Mouse (Mus musculus): ENCODE results near the gene Dclk2. TPM values are rescaled to one million over a fixed set of nuclear protein-coding genes. Genes with fewer than 3 reads are reported as not detected.

The Dclk2 gene
- total RNA-seq (2018; cell fraction: chromatin; rRNA removed), result 10 to 100 TPM in 1 of 26 experiments, 1 to 10 TPM in 25; 1.4 to 11.1 (median 3.6) TPM
- under 1 TPM; 0.03 to 0.55 (median 0.19) TPM for total RNA-seq (2018; cell fraction: cytosol; rRNA removed)
- total RNA-seq (2018; cell fraction: nucleus; rRNA removed), result 1 to 10 TPM in 14 of 26 experiments, under 1 TPM in 12; 0.49 to 6.7 (median 1.3) TPM
- 0.44 to 0.68 TPM (median 0.66 TPM) in 3 replicates for polyA plus RNA-seq (2018)

GRCm38 (mm10) chr3:86920343-86921083 is at the start of gene Dclk2:
Gene Dclk2, minus strand, starts transcription at chr3:86920852.
- Histone ChIP-seq H3K4me3 (ENCODE audit: inconsistent target) (no peak within 1 kb of the TSS), H3K27ac (no peak within 1 kb of the TSS), H3K36me3 (ENCODE audit: inconsistent target) (no peaks in the 10 kb centered on the region), H3K79me2 (ENCODE audit: inconsistent target) (no peaks in the 10 kb centered on the region)
- WGBS (ENCODE audit: missing documents), result under 1% methylated on average over 63 of the region's 91 CpGs

- Histone ChIP-seq H3K4me3 (ENCODE audit: inconsistent target) (no peak overlapping the region), H3K79me2 (ENCODE audit: inconsistent target) (no peaks in the 10 kb centered on the region), H3K36me3 (ENCODE audit: inconsistent target) (no peaks in the 10 kb centered on the region), H3K27ac (no peak overlapping the region)
- WGBS (ENCODE audit: missing documents), result 94% methylated on average over 17 of the region's 17 CpGs
Measured at GRCm38 (mm10) chr3:86962665-86963435, 42.2 kb upstream of the Dclk2 start.

- Histone ChIP-seq H3K79me2 (ENCODE audit: inconsistent target) (no peaks in the 10 kb centered on the region), H3K27ac (no peak overlapping the region), H3K4me3 (ENCODE audit: inconsistent target) (no peak overlapping the region), H3K36me3 (ENCODE audit: inconsistent target) (no peaks in the 10 kb centered on the region)
- WGBS (ENCODE audit: missing documents), result 57% methylated on average over 2 of the region's 2 CpGs
Measured at GRCm38 (mm10) chr3:86961395-86961669, 40.7 kb upstream of the Dclk2 start.

GRCm38 (mm10) chr3:86960656-86961394 is 40.2 kb upstream of the Dclk2 start:
- H3K4me3 ChIP-seq (ENCODE audit: inconsistent target), result no peak overlapping the region
- no peaks in the 10 kb centered on the region for H3K79me2 ChIP-seq (ENCODE audit: inconsistent target)
- WGBS (ENCODE audit: missing documents), result 63% methylated on average over 17 of the region's 17 CpGs
- H3K36me3 ChIP-seq (ENCODE audit: inconsistent target), result no peaks in the 10 kb centered on the region
- no peak overlapping the region for H3K27ac ChIP-seq

- no peak overlapping the region for H3K27ac ChIP-seq
- H3K4me3 ChIP-seq (ENCODE audit: inconsistent target), result no peak overlapping the region
- WGBS (ENCODE audit: missing documents), result 62% methylated on average over 7 of the region's 7 CpGs
- no peaks in the 10 kb centered on the region for H3K36me3 ChIP-seq (ENCODE audit: inconsistent target)
- H3K79me2 ChIP-seq (ENCODE audit: inconsistent target), result no peaks in the 10 kb centered on the region
Measured at GRCm38 (mm10) chr3:86959088-86959487, 38.4 kb upstream of the Dclk2 start.

- Histone ChIP-seq H3K79me2 (ENCODE audit: inconsistent target) (no peaks in the 10 kb centered on the region), H3K4me3 (ENCODE audit: inconsistent target) (no peak overlapping the region), H3K36me3 (ENCODE audit: inconsistent target) (no peaks in the 10 kb centered on the region), H3K27ac (no peak overlapping the region)
- WGBS (ENCODE audit: missing documents), result 78% methylated on average over 4 of the region's 4 CpGs
Measured at GRCm38 (mm10) chr3:86955376-86955775, 34.7 kb upstream of the Dclk2 start.

- Histone ChIP-seq H3K36me3 (ENCODE audit: inconsistent target) (no peaks in the 10 kb centered on the region), H3K79me2 (ENCODE audit: inconsistent target) (no peaks in the 10 kb centered on the region), H3K27ac (no peak overlapping the region), H3K4me3 (ENCODE audit: inconsistent target) (no peak overlapping the region)
- WGBS (ENCODE audit: missing documents), result 71% methylated on average over 1 of the region's 1 CpGs
Measured at GRCm38 (mm10) chr3:86954521-86954920, 33.9 kb upstream of the Dclk2 start.

GRCm38 (mm10) chr3:86953819-86954218 is 33.2 kb upstream of the Dclk2 start:
- H3K27ac ChIP-seq, result no peak overlapping the region
- 86% methylated on average over 4 of the region's 4 CpGs for WGBS (ENCODE audit: missing documents)
- no peaks in the 10 kb centered on the region for H3K36me3 ChIP-seq (ENCODE audit: inconsistent target)
- H3K79me2 ChIP-seq (ENCODE audit: inconsistent target), result no peaks in the 10 kb centered on the region
- no peak overlapping the region for H3K4me3 ChIP-seq (ENCODE audit: inconsistent target)

GRCm38 (mm10) chr3:86950652-86951051 is 30.0 kb upstream of the Dclk2 start:
- H3K79me2 ChIP-seq (ENCODE audit: inconsistent target), result no peaks in the 10 kb centered on the region
- WGBS (ENCODE audit: missing documents), result 50% methylated on average over 2 of the region's 2 CpGs
- no peak overlapping the region for H3K4me3 ChIP-seq (ENCODE audit: inconsistent target)
- H3K36me3 ChIP-seq (ENCODE audit: inconsistent target), result no peaks in the 10 kb centered on the region
- no peak overlapping the region for H3K27ac ChIP-seq

- Histone ChIP-seq H3K27ac (no peak overlapping the region), H3K4me3 (ENCODE audit: inconsistent target) (no peak overlapping the region)
Measured at GRCm38 (mm10) chr3:86936254-86936836, 15.7 kb upstream of the Dclk2 start.

GRCm38 (mm10) chr3:86933446-86933845 is 12.8 kb upstream of the Dclk2 start:
- Histone ChIP-seq H3K36me3 (ENCODE audit: inconsistent target) (no peaks in the 10 kb centered on the region), H3K4me3 (ENCODE audit: inconsistent target) (no peak overlapping the region), H3K79me2 (ENCODE audit: inconsistent target) (no peaks in the 10 kb centered on the region), H3K27ac (no peak overlapping the region)
- 80% methylated on average over 7 of the region's 7 CpGs for WGBS (ENCODE audit: missing documents)

More at GRCm38 (mm10) chr3:86936254-86936836, 15.7 kb upstream of the Dclk2 start:
- 93% methylated on average over 2 of the region's 2 CpGs for WGBS (ENCODE audit: missing documents)
- Histone ChIP-seq H3K79me2 (ENCODE audit: inconsistent target) (no peaks in the 10 kb centered on the region), H3K36me3 (ENCODE audit: inconsistent target) (no peaks in the 10 kb centered on the region)

GRCm38 (mm10) chr3:86923686-86924085 is 3.0 kb upstream of the Dclk2 start:
- H3K79me2 ChIP-seq (ENCODE audit: inconsistent target), result no peaks in the 10 kb centered on the region
- 92% methylated on average over 10 of the region's 10 CpGs for WGBS (ENCODE audit: missing documents)
- no peak overlapping the region for H3K4me3 ChIP-seq (ENCODE audit: inconsistent target)
- H3K27ac ChIP-seq, result no peak overlapping the region
- no peaks in the 10 kb centered on the region for H3K36me3 ChIP-seq (ENCODE audit: inconsistent target)

- H3K27ac ChIP-seq, result no peak overlapping the region
- 66% methylated on average over 18 of the region's 18 CpGs for WGBS (ENCODE audit: missing documents)
- H3K4me3 ChIP-seq (ENCODE audit: inconsistent target), result no peak overlapping the region
- H3K36me3 ChIP-seq (ENCODE audit: inconsistent target), result no peaks in the 10 kb centered on the region
- no peaks in the 10 kb centered on the region for H3K79me2 ChIP-seq (ENCODE audit: inconsistent target)
Measured at GRCm38 (mm10) chr3:86921181-86921975, 726 bp upstream of the Dclk2 start.
